Mouse (Mus musculus): ENCODE measurements around the gene Crygn. TPM values are rescaled to one million over a fixed set of nuclear protein-coding genes. Genes with fewer than 3 reads are reported as not detected.

Gene Crygn
- polyA plus RNA-seq, 1 experiment from 2014 or later: 0.77 TPM

DNA sequence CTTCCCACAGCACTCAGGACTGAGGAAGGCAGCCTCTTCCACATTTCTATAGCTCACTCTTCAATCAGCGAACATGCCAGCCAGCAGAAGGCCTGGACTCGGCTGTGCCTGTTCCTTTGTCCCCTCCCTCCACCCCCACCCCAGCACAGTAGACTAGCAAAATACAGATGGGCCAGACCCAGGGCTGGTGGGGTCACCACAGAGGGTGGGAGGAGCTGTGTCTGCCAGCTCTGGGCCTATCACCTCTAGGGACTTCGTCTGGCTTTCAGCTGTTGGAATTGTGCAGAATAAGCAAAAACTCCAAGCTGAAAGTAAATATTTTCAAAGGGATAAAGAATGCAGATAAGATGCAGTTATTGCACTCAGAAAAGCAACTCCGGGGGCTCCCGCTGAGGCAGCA lies 33.0 kb downstream of the Crygn start:
- no peak for ATAC-seq (ENCODE audit: low FRiP score, low read depth)
- no peak overlapping the region for H3K9ac ChIP-seq
- H3K9me3 ChIP-seq: no peaks in the 10 kb centered on the region
- peak overlapping the region; percentile 46 for H3K27ac ChIP-seq (replicated peaks)
- 53% methylated on average over 5 of the region's 5 CpGs for WGBS
- H3K4me3 ChIP-seq: no peak overlapping the region
- no peak overlapping the region for H3K4me2 ChIP-seq
- H3K36me3 ChIP-seq: no peaks in the 10 kb centered on the region
- H3K4me1 ChIP-seq (replicated peaks): peaks cover 16% of the 10 kb centered on the region
- H3K27me3 ChIP-seq: peaks cover 18% of the 10 kb centered on the region

DNA sequence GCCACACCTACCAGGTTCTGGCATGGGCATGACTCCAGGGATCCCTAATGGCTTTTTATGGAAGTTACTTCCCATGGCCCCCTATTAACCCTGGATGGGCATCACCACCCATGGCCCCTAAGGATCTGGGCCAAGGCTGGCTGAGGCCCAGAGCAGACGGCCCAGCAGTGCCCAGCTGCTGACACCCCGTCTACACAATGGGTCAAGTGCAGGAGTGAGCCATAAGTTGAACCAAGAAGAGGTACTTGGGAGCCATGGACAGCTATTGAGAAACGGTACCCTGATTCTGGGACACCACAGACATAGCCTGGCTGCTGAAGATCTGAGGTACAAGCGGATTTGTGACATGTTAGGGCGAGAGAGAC lies 33.6 kb downstream of the Crygn start:
- no peak overlapping the region for H3K4me3 ChIP-seq
- H3K9me3 ChIP-seq: no peaks in the 10 kb centered on the region
- no peaks in the 10 kb centered on the region for H3K36me3 ChIP-seq
- H3K4me2 ChIP-seq: no peak overlapping the region
- no peak for ATAC-seq (ENCODE audit: low FRiP score, low read depth)
- H3K27me3 ChIP-seq: peaks cover 12% of the 10 kb centered on the region
- peaks cover 12% of the 10 kb centered on the region for H3K4me1 ChIP-seq (replicated peaks)
- H3K27ac ChIP-seq (replicated peaks): peak overlapping the region; percentile 46
- 82% methylated on average over 5 of the region's 5 CpGs for WGBS
- H3K9ac ChIP-seq: no peak overlapping the region

- H3K27ac ChIP-seq (replicated peaks): no peak overlapping the region
Measured at GRCm38 (mm10) chr5:24723527-24724269, 34.1 kb downstream of the Crygn start.

GRCm38 (mm10) chr5:24719852-24720251 lies 38.0 kb downstream of the Crygn start:
- H3K36me3 ChIP-seq: no peaks in the 10 kb centered on the region
- no peak overlapping the region for H3K4me3 ChIP-seq
- WGBS: 87% methylated on average over 3 of the region's 3 CpGs
- H3K27me3 ChIP-seq: no peaks in the 10 kb centered on the region
- H3K4me1 ChIP-seq (replicated peaks): peaks cover 9% of the 10 kb centered on the region
- ATAC-seq (ENCODE audit: low FRiP score, low read depth): no peak
- no peaks in the 10 kb centered on the region for H3K9me3 ChIP-seq
- no peak overlapping the region for H3K9ac ChIP-seq
- no peak overlapping the region for H3K27ac ChIP-seq (replicated peaks)
- no peak overlapping the region for H3K4me2 ChIP-seq

More at GRCm38 (mm10) chr5:24723527-24724269, 34.1 kb downstream of the Crygn start:
- ATAC-seq (ENCODE audit: low FRiP score, low read depth): no peak
- Histone ChIP-seq H3K36me3 (no peaks in the 10 kb centered on the region), H3K4me3 (no peak overlapping the region), H3K27me3 (peaks cover 9% of the 10 kb centered on the region), H3K9me3 (no peaks in the 10 kb centered on the region), H3K9ac (no peak overlapping the region), H3K4me1 (replicated peaks) (peaks cover 12% of the 10 kb centered on the region), H3K4me2 (no peak overlapping the region)
- 79% methylated on average over 11 of the region's 11 CpGs for WGBS

DNA sequence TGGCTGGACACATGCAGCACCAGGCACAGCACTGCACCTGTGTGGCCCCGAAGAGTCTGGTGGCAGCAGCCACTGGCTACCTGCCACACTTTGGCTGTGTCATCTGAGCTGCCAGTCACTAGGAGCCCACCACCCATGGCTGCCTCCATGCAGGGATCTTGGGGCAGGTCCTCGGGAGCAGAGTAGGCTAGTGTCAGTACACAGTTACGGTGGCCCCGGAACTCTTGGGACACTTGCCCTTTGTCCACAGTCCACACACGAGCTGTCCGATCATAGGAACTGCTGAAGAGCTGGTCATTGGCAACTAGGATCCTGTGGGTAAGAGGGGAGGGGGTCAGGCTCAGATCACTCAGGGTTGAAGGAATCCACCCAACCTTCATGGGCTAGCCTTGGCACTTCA lies 39.7 kb downstream of the Crygn start:
- ATAC-seq (ENCODE audit: low FRiP score, low read depth): no peak
- Histone ChIP-seq H3K27me3 (no peaks in the 10 kb centered on the region), H3K27ac (replicated peaks) (no peak overlapping the region), H3K4me3 (no peak overlapping the region), H3K9me3 (no peaks in the 10 kb centered on the region), H3K9ac (no peak overlapping the region), H3K36me3 (no peaks in the 10 kb centered on the region), H3K4me1 (replicated peaks) (peaks cover 9% of the 10 kb centered on the region; the same call in 1 of the 2 replicates), H3K4me2 (no peak overlapping the region)
- WGBS: 91% methylated on average over 6 of the region's 6 CpGs

DNA sequence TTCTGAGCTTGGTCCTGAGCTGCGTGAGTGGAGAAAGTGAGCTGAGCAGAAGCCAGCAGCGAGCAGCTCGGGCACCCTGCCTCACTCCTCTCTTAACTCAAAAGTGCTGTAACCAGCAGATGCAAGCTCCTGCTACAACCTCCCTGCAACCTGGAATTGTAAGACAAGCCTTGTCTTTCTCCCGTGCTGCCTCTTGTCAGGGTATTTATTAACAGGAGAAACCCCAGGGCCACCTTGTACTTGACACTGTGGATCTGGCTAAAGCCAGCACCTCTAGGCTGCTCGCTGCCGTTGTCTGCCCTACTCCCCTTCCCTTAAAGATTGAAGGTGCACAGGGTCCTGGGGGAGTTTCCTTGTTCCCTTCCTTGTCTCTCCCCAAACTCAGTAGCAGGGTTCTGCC lies 43.8 kb downstream of the Crygn start:
- peaks cover 26% of the 10 kb centered on the region for H3K36me3 ChIP-seq
- no peak overlapping the region for H3K4me2 ChIP-seq
- WGBS: 74% methylated on average over 6 of the region's 6 CpGs
- peaks cover 14% of the 10 kb centered on the region; the same call in 1 of the 2 replicates for H3K4me1 ChIP-seq (replicated peaks)
- no peaks in the 10 kb centered on the region for H3K9me3 ChIP-seq
- H3K27me3 ChIP-seq: no peaks in the 10 kb centered on the region
- H3K27ac ChIP-seq (replicated peaks): no peak overlapping the region
- no peak for ATAC-seq (ENCODE audit: low FRiP score, low read depth)
- H3K9ac ChIP-seq: no peak overlapping the region
- no peak overlapping the region for H3K4me3 ChIP-seq

DNA sequence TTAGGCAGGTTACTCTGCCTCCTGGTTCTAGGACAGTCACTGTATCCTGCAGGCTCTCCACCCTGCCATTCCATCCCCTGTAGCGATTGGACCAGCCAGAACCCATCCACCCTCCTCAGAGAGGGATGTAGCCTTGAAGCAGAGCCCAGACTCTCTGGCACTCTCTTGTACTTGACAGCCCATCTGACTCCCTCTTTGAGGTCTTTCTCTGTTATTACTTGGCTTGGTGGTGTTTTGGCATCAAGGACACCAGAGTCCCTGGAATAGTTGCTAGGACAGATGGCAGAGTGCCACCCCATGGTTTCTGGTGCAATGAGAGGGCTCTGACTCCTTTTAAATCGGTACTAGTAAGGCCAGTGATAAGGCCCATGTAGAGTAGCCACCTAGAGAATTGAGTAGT lies 44.6 kb downstream of the Crygn start:
- peaks cover 34% of the 10 kb centered on the region for H3K36me3 ChIP-seq
- H3K27me3 ChIP-seq: no peaks in the 10 kb centered on the region
- no peaks in the 10 kb centered on the region for H3K9me3 ChIP-seq
- no peak overlapping the region for H3K4me2 ChIP-seq
- peaks cover 14% of the 10 kb centered on the region; the same call in 1 of the 2 replicates for H3K4me1 ChIP-seq (replicated peaks)
- no peak overlapping the region for H3K9ac ChIP-seq
- WGBS: 75% methylated on average over 2 of the region's 2 CpGs
- H3K4me3 ChIP-seq: no peak overlapping the region
- no peak overlapping the region for H3K27ac ChIP-seq (replicated peaks)
- peak; percentile 74; the same call in 1 of the 2 replicates for ATAC-seq (ENCODE audit: low FRiP score, low read depth)

DNA sequence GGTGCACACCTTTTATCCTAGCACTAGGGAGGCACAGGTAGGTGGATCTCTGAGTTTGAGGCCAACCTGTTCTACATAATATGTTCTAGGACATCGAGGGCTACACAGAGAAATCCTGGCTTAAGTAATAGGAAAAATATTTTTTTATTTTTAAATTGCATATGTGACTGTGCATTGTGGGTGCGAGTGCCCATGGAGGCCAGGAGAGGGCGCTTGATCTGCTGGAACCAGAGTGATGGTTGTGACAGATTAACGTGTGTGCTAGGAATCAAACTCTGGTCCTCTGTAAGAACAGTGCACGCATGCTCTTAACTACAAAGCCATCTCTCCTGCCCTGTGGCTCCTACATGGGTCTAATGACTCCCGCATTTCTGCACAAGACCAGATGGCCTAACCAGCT lies 46.2 kb downstream of the Crygn start:
- ATAC-seq (ENCODE audit: low FRiP score, low read depth): no peak
- no peaks in the 10 kb centered on the region for H3K9me3 ChIP-seq
- no peak overlapping the region for H3K4me2 ChIP-seq
- H3K27ac ChIP-seq (replicated peaks): no peak overlapping the region
- H3K27me3 ChIP-seq: no peaks in the 10 kb centered on the region
- WGBS: 97% methylated on average over 6 of the region's 6 CpGs
- H3K9ac ChIP-seq: no peak overlapping the region
- H3K4me3 ChIP-seq: no peak overlapping the region
- H3K4me1 ChIP-seq (replicated peaks): peaks cover 14% of the 10 kb centered on the region; the same call in 1 of the 2 replicates
- H3K36me3 ChIP-seq: peaks cover 49% of the 10 kb centered on the region

DNA sequence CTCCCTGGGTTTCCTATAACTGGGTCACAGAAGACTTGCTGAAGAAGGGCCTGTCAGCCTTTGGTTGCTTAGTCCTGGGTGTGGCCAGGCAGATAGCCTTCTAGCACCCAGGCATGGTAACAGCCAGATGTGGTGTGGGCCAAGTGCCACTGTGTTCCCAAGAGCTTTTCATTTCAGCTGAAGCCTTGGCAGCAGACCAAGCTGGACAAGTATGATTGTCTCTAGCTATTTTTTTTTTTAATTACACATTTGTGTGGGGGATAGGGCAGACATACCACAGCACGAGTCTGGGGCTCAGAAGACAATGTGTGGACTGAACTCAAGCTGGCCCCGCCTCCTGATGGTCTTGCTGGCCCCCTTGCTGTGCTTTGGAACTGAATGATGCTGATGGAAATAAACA lies 47.8 kb downstream of the Crygn start:
- Histone ChIP-seq H3K27me3 (no peaks in the 10 kb centered on the region), H3K36me3 (peaks cover 64% of the 10 kb centered on the region), H3K4me2 (no peak overlapping the region), H3K4me3 (no peak overlapping the region), H3K9ac (no peak overlapping the region), H3K4me1 (replicated peaks) (peaks cover 14% of the 10 kb centered on the region; the same call in 1 of the 2 replicates), H3K27ac (replicated peaks) (no peak overlapping the region), H3K9me3 (no peaks in the 10 kb centered on the region)
- 56% methylated on average over 2 of the region's 2 CpGs for WGBS
- no peak for ATAC-seq (ENCODE audit: low FRiP score, low read depth)

GRCm38 (mm10) chr5:24704615-24705014 lies 53.2 kb downstream of the Crygn start:
- H3K4me2 ChIP-seq: no peak overlapping the region
- no peak overlapping the region for H3K9ac ChIP-seq
- H3K27me3 ChIP-seq: no peaks in the 10 kb centered on the region
- no peak overlapping the region for H3K27ac ChIP-seq (replicated peaks)
- no peaks in the 10 kb centered on the region for H3K9me3 ChIP-seq
- H3K4me3 ChIP-seq: no peak overlapping the region
- WGBS: 97% methylated on average over 8 of the region's 8 CpGs
- ATAC-seq (ENCODE audit: low FRiP score, low read depth): no peak
- H3K36me3 ChIP-seq: peaks cover 90% of the 10 kb centered on the region
- no peaks in the 10 kb centered on the region for H3K4me1 ChIP-seq (replicated peaks)

DNA sequence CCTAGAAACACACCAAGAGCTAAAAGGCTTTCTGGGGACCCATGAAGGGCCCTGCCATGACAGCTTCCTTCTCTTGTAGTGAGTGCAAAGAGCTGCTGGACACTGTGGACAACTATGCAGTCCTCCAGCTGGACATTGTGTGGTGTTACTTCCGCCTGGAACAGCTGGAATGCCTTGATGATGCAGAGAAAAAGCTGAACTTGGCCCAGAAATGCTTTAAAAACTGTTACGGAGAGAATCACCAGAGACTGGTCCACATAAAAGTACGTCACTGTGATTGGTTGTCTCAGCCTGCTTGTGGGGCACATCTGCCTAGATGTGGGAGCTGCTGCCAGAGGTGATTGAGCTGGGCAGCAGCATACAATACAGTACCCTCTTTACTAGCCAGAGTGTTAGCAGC lies 56.5 kb downstream of the Crygn start:
- Histone ChIP-seq H3K9me3 (no peaks in the 10 kb centered on the region), H3K4me3 (no peak overlapping the region), H3K27me3 (no peaks in the 10 kb centered on the region), H3K4me2 (no peak overlapping the region), H3K36me3 (peaks cover 85% of the 10 kb centered on the region), H3K27ac (replicated peaks) (no peak overlapping the region), H3K4me1 (replicated peaks) (no peaks in the 10 kb centered on the region), H3K9ac (no peak overlapping the region)
- no peak for ATAC-seq (ENCODE audit: low FRiP score, low read depth)
- 88% methylated on average over 3 of the region's 3 CpGs for WGBS

All from hindbrain, embryonic 15.5 days (tissue).